14 mouse cellular contexts compared by ENCODE assay signal in the genomic region with DNA sequence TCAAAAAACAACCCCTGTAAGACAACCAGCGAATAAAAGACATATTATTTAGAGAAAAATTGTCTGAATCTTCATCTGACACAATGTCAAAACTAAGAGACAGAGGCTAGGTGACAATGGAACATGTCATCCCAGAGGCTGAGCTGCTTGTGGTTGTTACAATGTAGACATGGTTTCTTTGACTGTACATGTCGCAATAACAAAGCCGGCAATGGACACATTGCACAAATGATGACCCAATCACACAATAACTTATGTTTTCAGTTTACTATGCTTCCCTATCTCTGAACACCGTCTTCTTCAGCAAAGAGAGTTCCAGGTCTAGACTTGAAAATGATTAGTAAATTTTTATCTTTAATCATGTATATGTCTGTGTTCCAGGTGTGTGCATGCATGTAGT.
"Had no signal": no experiment of that assay in that cellular context is flagged by ENCODE, and none has a peak within 500 bp of the region (broad histone marks: within the 10 kb centered on the region; RNA-seq: fewer than 3 reads in every experiment).

No protein-coding gene starts in this region.

- ATAC-seq: midbrain, embryonic 16.5 days had no signal

- DNase-seq: lung, adult 18-20 months; lung, embryonic 14.5 days; lung, postnatal 10 days; lung, postnatal 4 days; midbrain, embryonic 14.5 days; retina, postnatal 1 day; right cerebral cortex, adult 18-20 months; right cerebral cortex, postnatal 25 days; right cerebral cortex, postnatal 4 days; spleen, adult 18-20 months; thymus, adult 2 months; thymus, postnatal 25 days; thymus, postnatal 4 days had no signal
